Mouse (Mus musculus): Measurements from ENCODE around the gene Casz1. TPM values are rescaled to one million over a fixed set of nuclear protein-coding genes. Genes with fewer than 3 reads are reported as not detected.

The Casz1 gene
- polyA plus RNA-seq, 1 experiment from 2014 or later = 3.7 TPM

DNA sequence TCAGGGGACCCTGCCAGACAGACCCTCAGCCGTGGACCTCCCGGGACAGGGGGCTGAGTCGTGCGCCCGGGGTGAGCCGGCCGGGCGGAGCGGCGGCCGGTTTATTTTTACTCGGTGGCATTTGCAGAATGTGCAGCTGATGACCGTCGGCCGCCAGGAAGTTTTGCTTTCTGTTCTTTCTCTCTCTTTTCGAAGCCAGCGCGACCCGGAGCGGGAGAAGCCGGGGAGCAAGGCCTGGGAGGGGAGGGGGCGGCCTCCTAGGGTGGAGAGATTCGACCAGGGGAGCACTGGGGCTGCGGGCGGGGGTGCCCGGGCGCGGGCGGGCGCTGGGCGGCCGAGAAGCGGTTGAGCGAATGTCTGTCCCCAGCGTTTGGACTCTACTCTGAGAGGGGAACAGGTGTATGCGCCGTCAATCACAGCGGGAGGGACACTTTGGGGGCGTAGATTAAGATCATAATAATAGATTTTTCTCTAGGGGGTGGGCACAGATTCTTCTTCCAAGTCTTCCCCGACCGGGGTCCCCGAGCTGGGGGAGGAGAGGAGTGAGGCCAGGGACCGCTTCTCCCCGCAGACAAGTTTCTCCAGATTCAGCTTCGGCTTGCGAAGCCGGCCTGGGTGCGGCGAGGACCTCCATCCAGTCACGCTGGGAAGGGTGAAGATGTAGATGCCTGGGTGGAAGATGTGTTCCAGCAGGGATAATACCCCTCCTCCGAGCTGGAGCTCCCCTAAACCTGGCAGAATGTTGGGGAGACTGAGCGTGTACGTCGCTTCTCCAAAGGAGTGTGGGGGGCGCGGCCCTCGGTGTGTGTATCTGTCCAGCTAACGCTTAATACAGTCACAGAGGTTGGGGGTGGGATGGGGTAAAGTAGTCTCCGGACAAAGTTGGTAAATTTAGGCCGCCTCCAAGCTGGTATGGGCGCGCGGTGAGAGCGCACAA is 1.9 kb downstream of the Casz1 start:
- Histone ChIP-seq H3K9me3 (no peaks in the 10 kb centered on the region), H3K27me3 (replicated peaks; ENCODE audit: low read depth, poor library complexity, severe bottlenecking) (peaks cover 99% of the 10 kb centered on the region), H3K4me3 (peak overlapping the region; percentile 76), H3K27ac (replicated peaks) (peak overlapping the region; percentile 70), H3K4me1 (peaks cover 73% of the 10 kb centered on the region), H3K36me3 (replicated peaks) (no peaks in the 10 kb centered on the region)
- DNase-seq (ENCODE audit: low spot score) = peak; percentile 63
- under 1% methylated on average over 64 of the region's 64 CpGs for WGBS

DNA sequence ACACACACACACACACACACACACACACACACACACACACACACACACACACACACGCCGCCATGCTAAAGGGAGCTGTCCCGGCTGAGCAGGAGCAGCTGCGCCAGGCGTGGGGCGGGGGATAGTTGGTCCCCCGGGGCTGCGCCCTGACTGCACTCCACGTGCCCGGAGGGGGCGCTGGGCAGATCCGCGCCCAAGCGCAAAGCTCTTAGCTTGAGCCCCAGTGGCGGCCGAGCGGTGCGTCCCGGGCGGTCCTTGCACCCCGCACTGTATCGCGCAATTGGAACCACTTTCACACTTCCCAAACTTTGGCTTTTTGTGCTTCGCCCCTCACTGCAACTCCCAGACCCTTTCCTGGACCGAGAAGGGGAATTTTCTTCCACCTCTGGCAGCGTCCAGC is 2.6 kb downstream of the Casz1 start:
- Histone ChIP-seq H3K4me1 (peaks cover 78% of the 10 kb centered on the region), H3K4me3 (peak overlapping the region; percentile 76), H3K9me3 (no peaks in the 10 kb centered on the region), H3K36me3 (replicated peaks) (no peaks in the 10 kb centered on the region), H3K27ac (replicated peaks) (peak overlapping the region; percentile 24; the same call in 1 of the 2 replicates), H3K27me3 (replicated peaks; ENCODE audit: low read depth, poor library complexity, severe bottlenecking) (peaks cover 99% of the 10 kb centered on the region)
- under 1% methylated on average over 26 of the region's 26 CpGs for WGBS
- peak; percentile 79 for DNase-seq (ENCODE audit: low spot score)

DNA sequence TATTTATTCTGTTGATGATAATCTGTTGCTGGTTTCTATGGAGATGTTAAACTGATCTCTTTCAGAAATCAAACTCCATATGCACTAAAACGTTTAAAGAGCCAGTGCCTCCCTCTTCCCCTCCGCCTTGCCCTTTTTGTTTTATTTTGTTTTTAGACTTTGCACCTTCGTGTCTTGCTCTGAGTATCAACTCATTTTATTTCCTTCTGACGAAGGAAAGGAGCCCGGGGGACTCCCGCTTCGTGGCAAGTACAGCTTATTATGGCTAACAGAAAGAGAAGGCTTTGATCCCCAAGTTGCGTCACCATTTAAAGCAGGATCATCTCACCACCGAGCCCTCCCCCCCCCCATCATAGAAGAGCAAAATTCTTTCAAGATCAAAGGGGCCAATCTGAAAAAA is 3.2 kb downstream of the Casz1 start:
- H3K36me3 ChIP-seq (replicated peaks) = no peaks in the 10 kb centered on the region
- no peak overlapping the region for H3K27ac ChIP-seq (replicated peaks)
- peaks cover 83% of the 10 kb centered on the region for H3K4me1 ChIP-seq
- H3K9me3 ChIP-seq = no peaks in the 10 kb centered on the region
- peaks cover 99% of the 10 kb centered on the region for H3K27me3 ChIP-seq (replicated peaks; ENCODE audit: low read depth, poor library complexity, severe bottlenecking)
- no peak for DNase-seq (ENCODE audit: low spot score)
- under 1% methylated on average over 9 of the region's 9 CpGs for WGBS
- H3K4me3 ChIP-seq = peak overlapping the region; percentile 76

DNA sequence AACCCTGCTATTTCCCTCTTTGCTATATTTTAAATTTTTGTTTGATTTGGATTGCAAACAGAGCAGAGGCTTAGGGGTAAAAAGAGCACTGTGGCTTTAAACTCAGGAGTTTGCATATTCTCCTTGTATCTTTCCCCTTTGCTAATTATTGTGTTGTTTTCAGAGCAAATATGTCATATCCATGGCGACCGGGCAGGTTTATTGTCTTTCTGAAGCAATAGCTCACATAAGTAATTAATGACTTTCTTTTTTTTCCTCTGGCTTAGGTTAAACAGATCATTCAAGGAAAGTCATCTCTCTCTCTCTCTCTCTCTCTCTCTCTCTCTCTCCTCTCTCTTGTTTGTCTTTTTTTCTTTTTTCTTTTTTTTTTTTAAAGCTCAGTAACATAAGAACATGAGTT is 4.6 kb downstream of the Casz1 start:
- Histone ChIP-seq H3K27me3 (replicated peaks; ENCODE audit: low read depth, poor library complexity, severe bottlenecking) (peaks cover 99% of the 10 kb centered on the region), H3K4me3 (no peak overlapping the region), H3K9me3 (no peaks in the 10 kb centered on the region), H3K4me1 (peaks cover 76% of the 10 kb centered on the region), H3K36me3 (replicated peaks) (no peaks in the 10 kb centered on the region), H3K27ac (replicated peaks) (no peak overlapping the region)
- DNase-seq (ENCODE audit: low spot score) = no peak
- WGBS = 44% methylated on average over 2 of the region's 2 CpGs

DNA sequence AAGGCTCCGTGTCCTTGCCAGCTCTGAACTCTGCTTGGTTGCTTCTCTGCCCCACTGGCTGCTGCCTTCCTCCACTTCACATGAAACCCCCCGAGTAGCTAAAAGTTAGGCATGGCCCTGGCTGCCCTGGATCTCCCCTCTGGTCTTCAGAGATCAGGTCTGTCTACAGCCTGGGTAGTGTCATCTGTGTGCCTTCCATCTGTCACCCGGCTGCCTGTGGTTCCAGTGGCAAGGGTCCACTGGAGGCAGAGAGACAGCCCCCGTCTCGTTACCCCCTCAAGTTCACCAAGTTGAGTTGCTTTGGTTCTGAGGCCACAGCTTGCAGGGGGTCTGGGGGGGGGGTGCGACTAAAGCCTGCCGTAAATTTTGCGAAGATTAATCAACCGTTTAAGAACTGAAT is 6.5 kb downstream of the Casz1 start:
- Histone ChIP-seq H3K9me3 (no peaks in the 10 kb centered on the region), H3K36me3 (replicated peaks) (no peaks in the 10 kb centered on the region), H3K4me1 (peaks cover 77% of the 10 kb centered on the region), H3K27ac (replicated peaks) (no peak overlapping the region), H3K4me3 (no peak overlapping the region), H3K27me3 (replicated peaks; ENCODE audit: low read depth, poor library complexity, severe bottlenecking) (peaks cover 100% of the 10 kb centered on the region)
- no peak for DNase-seq (ENCODE audit: low spot score)
- 70% methylated on average over 9 of the region's 9 CpGs for WGBS

DNA sequence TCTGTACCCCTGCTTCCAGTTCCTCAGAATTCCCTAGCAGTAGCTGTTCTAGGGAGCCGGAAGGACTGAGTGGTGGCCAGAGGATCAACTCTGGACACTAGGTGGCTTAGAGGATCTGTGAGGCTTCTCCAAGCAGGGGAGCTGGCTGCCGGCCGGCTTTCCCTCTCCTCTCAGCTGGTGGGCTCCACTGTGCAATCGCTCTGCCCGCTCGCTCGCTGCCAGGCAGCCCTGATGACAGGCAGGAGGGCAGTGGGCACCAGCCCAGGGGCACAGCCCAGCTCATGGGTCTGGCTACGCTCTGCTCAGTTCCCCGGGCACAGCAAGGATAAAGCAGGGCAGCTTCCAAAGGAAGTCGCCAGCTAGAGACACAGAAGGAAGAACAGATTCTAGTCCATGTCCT is 7.7 kb downstream of the Casz1 start:
- peak; percentile 59 for DNase-seq (ENCODE audit: low spot score)
- H3K36me3 ChIP-seq (replicated peaks) = no peaks in the 10 kb centered on the region
- 15% methylated on average over 10 of the region's 10 CpGs for WGBS
- H3K4me3 ChIP-seq = peak overlapping the region; percentile 41; the same call in 1 of the 2 replicates
- H3K9me3 ChIP-seq = no peaks in the 10 kb centered on the region
- H3K27ac ChIP-seq (replicated peaks) = no peak overlapping the region
- H3K27me3 ChIP-seq (replicated peaks; ENCODE audit: low read depth, poor library complexity, severe bottlenecking) = peaks cover 99% of the 10 kb centered on the region
- peaks cover 77% of the 10 kb centered on the region for H3K4me1 ChIP-seq

DNA sequence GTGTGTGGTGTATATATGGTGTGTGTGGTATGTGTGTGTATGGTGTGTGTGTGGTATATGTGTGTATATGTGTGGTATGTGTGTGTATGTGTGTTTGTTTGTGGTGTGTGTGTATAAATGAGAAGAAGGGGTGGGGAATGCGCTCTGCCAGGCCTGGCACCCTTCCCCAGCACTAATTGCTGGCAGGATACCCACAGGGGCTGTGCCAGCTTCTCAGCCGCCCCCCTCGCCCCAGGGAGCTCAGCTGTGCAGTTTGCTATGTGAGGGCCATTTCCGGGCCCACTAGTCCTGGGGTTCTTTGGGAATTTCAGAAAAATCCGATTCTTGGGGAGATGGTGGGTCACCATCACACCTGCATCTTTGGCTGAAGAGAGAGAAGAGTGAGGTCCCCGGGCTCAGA is 9.0 kb downstream of the Casz1 start:
- H3K4me3 ChIP-seq = no peak overlapping the region
- no peaks in the 10 kb centered on the region for H3K36me3 ChIP-seq (replicated peaks)
- no peak for DNase-seq (ENCODE audit: low spot score)
- no peaks in the 10 kb centered on the region for H3K9me3 ChIP-seq
- H3K4me1 ChIP-seq = peaks cover 72% of the 10 kb centered on the region
- H3K27me3 ChIP-seq (replicated peaks; ENCODE audit: low read depth, poor library complexity, severe bottlenecking) = peaks cover 99% of the 10 kb centered on the region
- WGBS = 85% methylated on average over 6 of the region's 6 CpGs
- no peak overlapping the region for H3K27ac ChIP-seq (replicated peaks)

DNA sequence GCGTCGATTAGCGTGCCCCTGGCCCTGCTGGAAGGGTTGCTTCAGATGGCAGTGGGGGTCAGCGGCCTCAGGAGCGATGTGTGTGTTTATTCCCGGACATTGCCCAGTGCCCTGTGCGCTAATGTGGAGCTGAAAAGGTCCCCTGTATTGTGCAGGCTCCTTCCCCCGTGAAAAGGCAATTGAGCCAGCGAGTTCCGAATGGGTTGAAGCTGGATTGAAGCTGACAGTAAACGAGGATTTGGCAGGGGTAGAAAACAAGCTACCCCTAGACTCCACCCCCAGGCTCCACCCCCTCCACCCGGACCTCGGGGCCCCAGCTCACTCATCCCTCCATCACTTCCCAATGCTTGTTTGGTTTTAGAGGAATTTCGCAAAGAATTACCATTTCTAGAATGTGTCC is 12.3 kb downstream of the Casz1 start:
- peak overlapping the region; percentile 34 for H3K4me3 ChIP-seq
- peaks cover 79% of the 10 kb centered on the region for H3K27me3 ChIP-seq (replicated peaks; ENCODE audit: low read depth, poor library complexity, severe bottlenecking)

DNA sequence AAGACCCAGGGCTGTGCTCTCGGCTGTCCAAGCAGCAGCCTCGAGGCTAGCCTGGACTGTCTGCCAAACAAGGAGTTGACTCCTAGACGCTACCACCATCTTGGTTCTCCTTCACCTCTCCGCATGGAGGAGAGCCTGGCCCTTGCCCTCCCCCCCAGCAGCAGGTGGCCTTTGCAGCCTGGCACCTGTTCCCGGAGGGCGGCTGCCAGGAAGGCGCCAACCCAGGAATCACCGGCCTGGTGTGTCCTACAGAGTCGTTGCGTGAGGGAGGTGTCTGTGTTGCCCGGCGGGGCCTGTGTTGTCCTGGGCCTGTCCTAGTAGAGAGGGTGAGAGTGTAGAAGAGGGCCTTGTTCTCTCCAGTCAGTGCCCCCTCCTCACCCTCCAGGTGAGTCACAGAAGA is 13.9 kb downstream of the Casz1 start:
- 94% methylated on average over 12 of the region's 12 CpGs for WGBS
- H3K4me1 ChIP-seq = peaks cover 41% of the 10 kb centered on the region
- H3K27ac ChIP-seq (replicated peaks) = no peak overlapping the region
- 0 out of 2 replicates have a peak, but pooled peaks cover 2% of the 10 kb centered on the region for H3K9me3 ChIP-seq
- no peak overlapping the region for H3K4me3 ChIP-seq
- H3K27me3 ChIP-seq (replicated peaks; ENCODE audit: low read depth, poor library complexity, severe bottlenecking) = peaks cover 68% of the 10 kb centered on the region
- H3K36me3 ChIP-seq (replicated peaks) = no peaks in the 10 kb centered on the region
- no peak for DNase-seq (ENCODE audit: low spot score)

More for the DNA sequence above, 12.3 kb downstream of the Casz1 start:
- DNase-seq (ENCODE audit: low spot score) = peak; percentile 53
- Histone ChIP-seq H3K27ac (replicated peaks) (peak overlapping the region; percentile 10; the same call in 1 of the 2 replicates), H3K36me3 (replicated peaks) (no peaks in the 10 kb centered on the region), H3K9me3 (0 out of 2 replicates have a peak, but pooled peaks cover 2% of the 10 kb centered on the region), H3K4me1 (peaks cover 51% of the 10 kb centered on the region)
- WGBS = 6% methylated on average over 14 of the region's 14 CpGs

DNA sequence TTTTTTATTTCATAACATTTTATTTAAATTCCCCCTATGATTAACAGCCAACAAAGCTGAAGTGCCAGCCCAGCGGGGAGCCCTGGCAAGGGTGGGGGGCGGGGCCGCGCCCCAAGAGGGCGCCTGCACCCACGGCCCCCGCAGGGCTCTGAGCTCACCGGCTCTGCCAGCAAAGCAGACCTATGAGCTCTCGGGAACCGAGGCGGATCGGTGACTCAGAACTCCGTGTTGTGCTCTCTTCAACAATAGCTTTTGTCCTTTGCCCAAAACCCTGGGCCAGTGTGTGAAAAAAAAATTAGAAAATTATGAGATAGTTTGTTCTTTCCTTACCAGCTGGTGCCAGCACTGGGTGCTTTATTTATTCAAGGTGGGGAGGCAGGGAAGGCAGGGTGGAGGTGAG is 15.9 kb downstream of the Casz1 start:
- Histone ChIP-seq H3K9me3 (0 out of 2 replicates have a peak, but pooled peaks cover 2% of the 10 kb centered on the region), H3K36me3 (replicated peaks) (no peaks in the 10 kb centered on the region), H3K27ac (replicated peaks) (no peak overlapping the region), H3K4me1 (peaks cover 31% of the 10 kb centered on the region), H3K27me3 (replicated peaks; ENCODE audit: low read depth, poor library complexity, severe bottlenecking) (peaks cover 54% of the 10 kb centered on the region), H3K4me3 (no peak overlapping the region)
- DNase-seq (ENCODE audit: low spot score) = no peak
- 54% methylated on average over 13 of the region's 13 CpGs for WGBS

DNA sequence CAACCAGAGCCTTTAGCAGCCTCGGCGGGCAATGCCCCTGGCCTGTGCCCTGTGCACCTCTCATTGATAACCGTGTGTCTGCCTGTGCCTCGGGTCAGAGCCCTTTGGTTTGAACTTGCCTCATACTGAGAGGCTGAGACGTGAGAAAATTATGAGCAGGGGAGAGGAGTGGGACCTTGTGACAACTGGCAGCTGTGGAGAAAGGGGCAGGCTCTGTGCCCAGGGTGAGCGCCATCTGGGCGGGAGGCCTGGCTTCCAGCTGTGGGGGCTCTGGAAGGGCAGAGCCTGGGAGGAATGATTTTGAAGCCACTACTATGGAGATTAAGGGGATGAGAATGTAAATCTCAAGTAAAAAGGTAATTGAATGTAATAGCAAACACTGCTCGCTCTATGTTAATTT is 19.1 kb downstream of the Casz1 start:
- H3K27me3 ChIP-seq (replicated peaks; ENCODE audit: low read depth, poor library complexity, severe bottlenecking) = peaks cover 47% of the 10 kb centered on the region
- H3K9me3 ChIP-seq = 0 out of 2 replicates have a peak, but pooled peaks cover 2% of the 10 kb centered on the region
- peaks cover 23% of the 10 kb centered on the region for H3K4me1 ChIP-seq
- 77% methylated on average over 8 of the region's 8 CpGs for WGBS
- no peak overlapping the region for H3K27ac ChIP-seq (replicated peaks)
- no peak for DNase-seq (ENCODE audit: low spot score)
- no peaks in the 10 kb centered on the region for H3K36me3 ChIP-seq (replicated peaks)
- no peak overlapping the region for H3K4me3 ChIP-seq

DNA sequence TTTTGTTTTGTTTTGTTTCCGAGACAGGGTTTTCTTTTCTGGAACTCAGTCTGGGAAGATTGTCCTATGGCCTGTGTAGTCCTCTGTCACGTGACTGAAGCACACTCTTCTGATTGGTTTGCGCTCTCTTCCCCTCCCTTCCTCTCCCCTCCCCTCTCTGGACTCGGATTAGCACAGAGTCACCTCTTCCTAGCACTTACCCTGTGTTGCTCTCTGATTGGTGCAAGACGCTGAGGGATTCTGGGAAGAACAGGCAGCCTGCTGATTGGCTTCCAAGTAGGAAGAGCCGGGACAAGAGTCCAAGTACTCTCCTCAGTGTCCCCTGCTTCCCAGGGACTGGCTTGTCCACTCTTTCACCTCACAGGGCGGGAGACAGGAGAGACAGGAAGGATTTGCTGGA is 26.1 kb downstream of the Casz1 start:
- WGBS = 53% methylated on average over 7 of the region's 7 CpGs
- DNase-seq (ENCODE audit: low spot score) = peak; percentile 36
- Histone ChIP-seq H3K36me3 (replicated peaks) (no peaks in the 10 kb centered on the region), H3K27me3 (replicated peaks; ENCODE audit: low read depth, poor library complexity, severe bottlenecking) (peaks cover 33% of the 10 kb centered on the region), H3K4me1 (peaks cover 31% of the 10 kb centered on the region), H3K27ac (replicated peaks) (no peak overlapping the region), H3K9me3 (no peaks in the 10 kb centered on the region), H3K4me3 (no peak overlapping the region)

Data from embryonic facial prominence, embryonic 10.5 days (tissue).